Mouse (Mus musculus): ENCODE measurements at regions not wholly inside any gene's neighbourhood (a gene's known extent, or its start where the extent isn't known, plus 50 kb on each side); places are given as distances from the start of the nearest gene placed in this dataset.

GRCm38 (mm10) chr11:110692824-110693223 is 275.0 kb upstream of the Kcnj16 start:
- TF ChIP-seq CTCF (IDR thresholded peaks at IDR 0.05) = no peak
- TF ChIP-seq EP300 (IDR thresholded peaks at IDR 0.05) = no peak

Data from lung, postnatal 0 days (tissue).